15 mouse cellular contexts compared by ENCODE assay signal in the genomic region with DNA sequence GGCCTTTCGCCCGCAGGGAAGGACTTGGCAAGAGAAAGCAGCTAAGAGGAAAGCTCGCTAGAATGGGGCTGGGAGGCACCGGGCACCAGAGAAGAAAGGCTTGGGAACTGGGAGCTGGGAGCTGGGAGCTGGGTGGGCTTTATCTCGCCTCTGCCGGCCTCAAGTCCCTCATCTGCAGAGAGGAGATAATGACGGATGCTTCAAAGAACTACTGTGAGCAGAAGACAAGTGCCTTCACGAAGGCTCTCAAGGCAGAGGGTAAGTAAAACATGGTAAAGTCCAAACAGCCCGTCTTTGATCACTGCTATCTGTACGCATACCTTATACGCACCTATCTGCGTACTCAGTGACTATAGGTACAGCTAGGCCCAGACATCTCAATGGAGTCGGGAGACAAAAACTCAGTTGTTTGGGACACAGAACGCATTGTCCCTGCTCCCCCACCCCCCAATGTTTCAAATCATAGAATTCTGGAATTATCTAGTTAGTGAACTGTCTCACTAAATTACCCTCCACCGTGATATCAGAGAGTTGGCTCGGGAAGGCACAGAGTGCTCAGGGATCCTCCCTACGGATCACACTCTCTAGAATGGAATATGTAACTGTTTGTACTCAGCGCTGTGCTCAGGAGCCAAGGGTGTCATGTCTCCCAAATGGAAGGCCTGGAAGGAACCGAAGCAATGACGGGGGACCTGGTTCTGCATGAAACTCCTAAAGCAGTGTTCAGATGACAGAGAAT. TPM values are rescaled to one million over a fixed set of nuclear protein-coding genes. Genes with fewer than 3 reads are reported as not detected.
DNase-seq lines count a peak whose midpoint lies in the region; ATAC-seq and TF ChIP-seq lines count a peak whose summit lies in the region.
"Had no signal": no experiment of that assay in that cellular context is flagged by ENCODE, and none has a peak within 500 bp of the region (broad histone marks: within the 10 kb centered on the region; RNA-seq: fewer than 3 reads in every experiment).

No protein-coding gene starts in this region.

- peak overlapping the region; percentile 49 for H3K4me2 ChIP-seq in heart, embryonic 11.5 days
- H3K4me2 ChIP-seq in liver, embryonic 14.5 days (ENCODE audit: low read depth), result peak overlapping the region; percentile 59
- H3K4me2 ChIP-seq: midbrain, embryonic 15.5 days; neural tube, embryonic 15.5 days had no signal

- H3K4me3 ChIP-seq in heart, embryonic 11.5 days (ENCODE audit: low read depth, low read length), result no peak overlapping the region
- H3K4me3 ChIP-seq in testis, adult 2 months (ENCODE audit: control insufficient read depth, low read depth, low read length), result peak overlapping the region; percentile 23
- H3K4me3 ChIP-seq in liver, embryonic 14.5 days (ENCODE audit: insufficient read depth in 1 of 2, low read depth in 2 of 2, low read length in 2 of 2), result peak overlapping the region; percentile 21 to 25
- H3K4me3 ChIP-seq: midbrain, embryonic 15.5 days; neural tube, embryonic 15.5 days had no signal

- peak; percentile 82 for ATAC-seq in heart, embryonic 11.5 days (replicated peaks; ENCODE audit: insufficient number of reproducible peaks, low FRiP score, low TSS enrichment)
- peak; percentile 92 for ATAC-seq in liver, embryonic 14.5 days (ENCODE audit: insufficient read depth)
- ATAC-seq: midbrain, embryonic 15.5 days had no signal

- TF ChIP-seq CTCF in testis, adult 2 months (IDR thresholded peaks at IDR 0.05; ENCODE audit: control insufficient read depth, insufficient read depth, insufficient replicate concordance, low read depth, low read length), result no peak
- TF ChIP-seq CTCF in liver, embryonic 14.5 days (IDR thresholded peaks at IDR 0.05; ENCODE audit: low read depth), result no peak

- no peaks in the 10 kb centered on the region for H3K27me3 ChIP-seq in heart, embryonic 11.5 days (ENCODE audit: control insufficient read depth, insufficient read depth, low read length)
- H3K27me3 ChIP-seq in testis, adult 2 months (ENCODE audit: control insufficient read depth, insufficient read depth, low read length), result no peaks in the 10 kb centered on the region
- no peaks in the 10 kb centered on the region for H3K27me3 ChIP-seq in liver, embryonic 14.5 days (ENCODE audit: control insufficient read depth, insufficient read depth, low read length)
- H3K27me3 ChIP-seq: midbrain, embryonic 15.5 days had no signal

- no peaks in the 10 kb centered on the region for H3K36me3 ChIP-seq in heart, embryonic 11.5 days (ENCODE audit: control insufficient read depth, insufficient read depth, low read length)
- no peaks in the 10 kb centered on the region for H3K36me3 ChIP-seq in testis, adult 2 months (ENCODE audit: control insufficient read depth, insufficient read depth, low read length)
- no peaks in the 10 kb centered on the region for H3K36me3 ChIP-seq in liver, embryonic 14.5 days (replicated peaks; ENCODE audit: control insufficient read depth, insufficient read depth, low read depth)
- H3K36me3 ChIP-seq: midbrain, embryonic 15.5 days; neural tube, embryonic 15.5 days had no signal

- peaks cover 63% of the 10 kb centered on the region for H3K4me1 ChIP-seq in heart, embryonic 11.5 days (ENCODE audit: control insufficient read depth, insufficient read depth, low read length)
- peaks cover 5% of the 10 kb centered on the region for H3K4me1 ChIP-seq in testis, adult 2 months (ENCODE audit: control insufficient read depth, insufficient read depth, low read length)
- peaks cover 81 to 83% of the 10 kb centered on the region in 2 experiments for H3K4me1 ChIP-seq in liver, embryonic 14.5 days (replicated peaks; ENCODE audit: control insufficient read depth in 2 of 2, insufficient read depth in 2 of 2, low read length in 1 of 2)

- DNase-seq in heart, adult 9 months (ENCODE audit: low spot score in 2 of 2), result no peak
- no peak for DNase-seq in testis, postnatal 10 days (ENCODE audit: low spot score)
- peak; percentile 92 to 95 (median 93) for DNase-seq in liver, embryonic 14.5 days (ENCODE audit: low read depth in 3 of 3, low spot score in 3 of 3)
- peak; percentile 53 for DNase-seq in yolk sac, embryonic 10.5 days (ENCODE audit: low spot score)
- DNase-seq in kidney, postnatal 4 days, result no peak
- no peak for DNase-seq in thymus, postnatal 10 days (ENCODE audit: low spot score in 2 of 2)
- DNase-seq: adrenal gland, postnatal 10 days; cerebellum, postnatal 10 days; kidney, adult 11 months; lung, adult 18-20 months; right cerebral cortex, postnatal 25 days had no signal

- TF ChIP-seq EP300 in liver, embryonic 14.5 days (IDR thresholded peaks at IDR 0.05; ENCODE audit: low read depth), result peak; percentile 97

- H3K9ac ChIP-seq in heart, embryonic 11.5 days (ENCODE audit: low read depth, low read length), result peak overlapping the region; percentile 49; the same call in 1 of the 2 replicates
- peak overlapping the region; percentile 48 for H3K9ac ChIP-seq in liver, embryonic 14.5 days (replicated peaks)
- H3K9ac ChIP-seq: midbrain, embryonic 15.5 days; neural tube, embryonic 15.5 days had no signal

- WGBS in heart, embryonic 11.5 days (ENCODE audit: insufficient replicate concordance), result 41% methylated on average over 20 of the region's 20 CpGs
- WGBS in liver, embryonic 14.5 days (ENCODE audit: insufficient replicate concordance), result 26% methylated on average over 20 of the region's 20 CpGs

- peak overlapping the region; percentile 76 for H3K27ac ChIP-seq in heart, embryonic 11.5 days (ENCODE audit: low read depth, low read length)
- H3K27ac ChIP-seq in testis, adult 2 months (ENCODE audit: control insufficient read depth, insufficient read depth, low read depth, low read length), result peak overlapping the region; percentile 32
- peak overlapping the region; percentile 99 for H3K27ac ChIP-seq in liver, embryonic 14.5 days
- H3K27ac ChIP-seq: midbrain, embryonic 15.5 days; neural tube, embryonic 15.5 days had no signal

- TF ChIP-seq POLR2A in testis, adult 2 months (IDR thresholded peaks at IDR 0.05; ENCODE audit: control insufficient read depth, low read depth, low read length), result no peak

- no peaks in the 10 kb centered on the region for H3K9me3 ChIP-seq in heart, embryonic 11.5 days (replicated peaks; ENCODE audit: control insufficient read depth, low read length)
- no peaks in the 10 kb centered on the region for H3K9me3 ChIP-seq in liver, embryonic 14.5 days (ENCODE audit: control insufficient read depth, low read length)
- H3K9me3 ChIP-seq: midbrain, embryonic 15.5 days; neural tube, embryonic 15.5 days had no signal

RNA-seq across cellular contexts. Expression of gene Fam122a, which starts 36.1 kb away (rescaled TPM):
- polyA plus RNA-seq in heart, embryonic 11.5 days (2014; fragmentation: Nextera tagmentation; extraction: Ambion mirVana), result 42.6 and 43.5 TPM in 2 replicates
- polyA plus RNA-seq in testis, adult 2 months (2012; rRNA removed), result 21.3 and 23.0 TPM in 2 replicates
- 13.0 and 14.9 TPM in 2 replicates for polyA plus RNA-seq in liver, embryonic 14.5 days (2012; rRNA removed)
- polyA plus RNA-seq in liver, embryonic 14.5 days (2014; fragmentation: Nextera tagmentation; extraction: Ambion mirVana), result 22.8 and 25.4 TPM in 2 replicates

RNA-seq across cellular contexts. Expression of gene Pip5k1b, which starts 42.4 kb away (rescaled TPM):
- polyA plus RNA-seq in heart, embryonic 11.5 days (2014; fragmentation: Nextera tagmentation; extraction: Ambion mirVana), result 12.3 TPM in 2 replicates
- 5.1 and 6.1 TPM in 2 replicates for polyA plus RNA-seq in testis, adult 2 months (2012; rRNA removed)
- 6.9 and 8.1 TPM in 2 replicates for polyA plus RNA-seq in liver, embryonic 14.5 days (2012; rRNA removed)
- polyA plus RNA-seq in liver, embryonic 14.5 days (2014; fragmentation: Nextera tagmentation; extraction: Ambion mirVana), result 10.8 and 11.9 TPM in 2 replicates

Comparison
In these comparisons a context has a peak if more than half of its experiments do, and no peak if none do; other contexts are left out.
1. H3K27ac ChIP-seq: peak in every context shown above with its lines; median percentile 99 in liver, embryonic 14.5 days; 76 in heart, embryonic 11.5 days; 32 in testis, adult 2 months.
2. DNase-seq: peak in liver, embryonic 14.5 days (3 of 3) and yolk sac, embryonic 10.5 days (single experiment); none in heart, adult 9 months (0 of 2), testis, postnatal 10 days (single experiment), kidney, postnatal 4 days (0 of 2) and thymus, postnatal 10 days (0 of 2).